Mouse (Mus musculus) 416B (cell line): ENCODE data around the gene Vmn1r231.

Source experiments
- DNase-seq: peaks from one replicate; pipeline ENCODE4 v3.0.0; 2011; ENCODE audit warnings: low read depth

The Vmn1r231 gene

DNA sequence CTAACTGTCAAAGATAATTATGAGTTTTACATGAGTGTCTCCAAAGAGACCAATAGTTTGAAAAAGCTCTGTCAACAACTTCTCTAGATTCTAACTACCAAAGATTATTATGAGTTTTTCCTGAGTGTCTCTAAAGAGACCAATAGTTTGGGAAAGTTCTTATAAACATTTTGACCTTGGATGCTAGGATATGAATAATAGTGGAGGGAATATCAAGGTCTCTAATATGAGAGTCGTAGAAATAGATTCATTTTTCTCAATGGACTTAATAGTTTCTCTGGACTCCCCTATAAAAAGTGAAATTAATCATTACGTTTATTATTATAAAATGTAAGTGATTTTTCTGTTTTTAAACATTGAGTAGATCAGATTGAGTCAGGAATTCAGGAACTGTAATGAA, at the start of gene Vmn1r231:
Gene Vmn1r231 (minus strand): TSS at position 101 of the 400 bp plus-strand sequence.
- DNase-seq, result no peak

DNA sequence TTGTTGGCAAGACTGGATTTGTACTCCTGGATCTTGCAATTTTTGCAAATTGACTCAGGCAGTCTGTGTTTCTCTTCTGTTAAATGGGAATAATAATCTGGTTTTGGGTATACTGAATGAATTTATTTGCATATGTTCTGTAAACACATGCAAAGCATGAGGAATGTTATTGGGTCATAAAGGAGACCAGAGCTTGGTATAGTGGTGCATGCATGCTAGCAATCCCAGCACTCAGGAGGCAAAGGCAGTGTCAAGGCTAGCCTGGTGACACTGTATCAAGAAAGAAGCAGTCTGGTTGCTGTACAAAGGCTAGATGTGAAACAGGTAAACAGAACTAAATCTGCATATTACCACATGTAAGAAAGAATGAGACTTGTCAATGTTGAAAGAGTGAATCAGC, 41.7 kb upstream of the Vmn1r231 start:
- no peak for DNase-seq

DNA sequence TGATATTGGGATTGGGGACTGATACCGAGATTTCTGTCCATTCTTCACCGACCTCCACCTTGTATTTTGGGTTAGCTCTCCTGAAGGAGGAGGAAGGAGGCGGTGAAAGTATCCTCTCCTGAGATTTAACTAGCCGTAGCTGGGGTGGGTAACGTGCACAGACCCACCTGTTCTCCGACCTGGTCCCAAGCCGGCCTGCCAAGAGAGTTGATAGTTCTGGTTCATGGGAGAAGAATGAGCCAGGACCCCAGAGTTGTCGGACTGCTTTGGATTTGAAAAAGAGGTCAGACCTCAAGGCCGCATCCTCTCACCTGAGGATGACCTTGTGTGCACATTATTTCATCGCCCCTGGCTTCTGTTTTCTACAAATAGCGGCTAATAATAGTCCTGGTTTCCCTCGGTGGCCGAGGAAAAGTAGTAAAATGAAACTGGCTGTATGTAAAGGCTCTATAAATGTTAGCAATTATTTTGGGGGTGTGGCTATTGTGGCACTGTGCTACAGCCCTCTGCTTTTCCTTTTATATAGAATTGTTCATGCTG, 41.2 kb upstream of the Vmn1r231 start:
- DNase-seq, result peak; percentile 32

DNA sequence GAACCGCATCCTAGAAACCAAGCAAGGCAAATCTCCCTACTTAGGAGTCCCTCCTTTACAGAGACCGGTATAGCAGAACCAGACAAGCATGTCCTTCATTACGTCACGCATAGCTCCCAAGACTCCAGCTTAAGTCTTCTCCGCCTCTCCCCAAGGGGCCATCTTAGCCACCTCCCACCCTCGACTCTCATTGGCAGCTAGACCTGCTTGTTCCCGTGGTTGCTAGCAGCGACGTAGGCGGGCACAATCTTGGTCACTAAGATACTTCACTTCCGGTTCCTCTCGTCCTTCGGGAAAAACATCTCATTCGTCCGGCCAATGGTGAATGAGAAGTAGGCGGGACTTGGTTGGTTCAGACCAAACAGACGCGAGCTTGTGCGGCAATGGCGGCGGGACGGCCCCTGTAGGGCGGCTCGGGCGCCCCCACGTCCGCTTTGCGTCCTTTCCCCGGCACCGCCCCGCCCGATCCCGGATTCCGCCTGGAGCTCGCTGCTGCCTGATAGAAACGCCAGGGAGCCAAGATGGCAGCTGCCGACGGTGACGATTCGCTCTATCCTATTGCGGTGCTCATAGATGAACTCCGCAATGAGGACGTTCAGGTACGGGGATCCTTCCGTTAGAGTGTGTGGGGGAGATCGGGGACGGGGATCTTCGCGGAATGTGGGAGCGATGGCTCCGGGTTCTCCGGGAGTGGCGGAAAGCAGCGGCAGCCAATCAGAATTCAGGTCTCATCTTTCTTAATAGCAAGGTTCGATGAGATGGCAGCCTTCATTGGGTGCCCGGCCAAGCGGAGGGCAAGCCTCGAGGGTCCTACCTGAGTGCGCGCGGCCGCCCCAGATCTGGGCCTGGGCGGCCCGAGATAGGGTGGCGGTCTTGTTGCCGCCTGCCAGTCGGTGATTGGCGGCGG, 40.3 kb upstream of the Vmn1r231 start, which contains the start of gene Ppp2r1a:
Gene Ppp2r1a (plus strand): TSS at position 327 of the 907 bp plus-strand sequence.
- DNase-seq, result peak; percentile 100

DNA sequence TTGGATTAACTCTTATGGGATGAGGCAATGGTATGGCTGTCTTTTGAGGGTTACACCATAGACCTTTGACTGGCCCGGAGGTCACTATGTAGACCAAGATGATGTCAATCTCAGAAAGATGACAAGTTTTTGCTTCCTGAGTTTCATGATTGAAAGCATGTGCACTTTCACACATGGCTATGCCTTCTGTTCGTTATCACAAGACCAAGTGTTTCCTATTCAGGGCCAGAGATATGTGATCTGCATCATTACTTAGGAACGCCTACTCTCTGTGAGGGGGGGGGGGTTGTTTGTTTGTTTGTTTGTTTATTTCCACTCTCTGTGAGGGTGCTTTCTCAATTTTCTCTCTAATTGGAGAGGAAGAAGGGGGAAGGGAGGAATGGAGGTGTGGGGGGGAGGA, 39.3 kb upstream of the Vmn1r231 start:
- peak; percentile 69 for DNase-seq

DNA sequence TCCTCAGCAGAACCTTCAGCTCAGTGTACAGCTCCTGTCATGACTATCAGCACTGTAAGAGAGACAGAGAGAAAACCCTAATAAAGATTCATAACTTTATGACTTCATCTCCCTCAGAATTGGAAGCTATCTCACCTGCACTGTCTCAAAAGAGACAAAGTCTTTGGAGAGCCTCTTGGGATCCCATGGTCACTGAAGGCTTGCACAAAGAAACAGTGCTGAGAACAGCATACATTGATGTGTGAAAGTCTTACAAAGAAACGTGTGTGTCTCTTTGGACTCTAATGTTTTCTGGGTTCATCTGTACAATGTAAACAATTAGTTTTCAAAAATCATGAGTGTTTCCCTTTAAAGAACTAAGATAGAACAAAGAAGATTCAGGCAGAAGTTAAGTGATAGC, 14.7 kb upstream of the Vmn1r231 start, which contains the start of gene Vmn1r232:
Gene Vmn1r232 (minus strand): TSS at position 101 of the 400 bp plus-strand sequence.
- DNase-seq, result no peak

DNA sequence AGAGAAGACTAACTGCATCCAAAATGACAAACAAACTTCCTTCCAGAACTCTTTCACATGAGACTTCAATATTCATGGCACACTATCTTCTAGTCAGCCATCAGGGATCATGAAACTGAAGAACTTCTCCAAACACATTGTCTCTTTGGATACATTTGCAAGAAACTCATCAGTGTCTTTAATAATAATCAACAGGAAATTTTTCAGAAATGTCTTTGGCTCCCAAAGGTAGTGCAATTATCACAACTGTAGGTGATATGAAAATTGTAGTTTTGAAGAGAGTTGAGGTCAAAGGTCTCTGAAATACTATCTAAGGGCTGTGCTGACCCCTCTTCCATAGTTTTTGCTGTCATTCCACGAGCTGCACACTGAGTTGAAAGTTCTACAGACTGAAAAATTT, 64.7 kb downstream of the Vmn1r231 start, which contains the start of gene Vmn1r230:
Gene Vmn1r230 (plus strand): TSS at position 301 of the 400 bp plus-strand sequence.
- DNase-seq, result no peak
